Mouse (Mus musculus) thymus, adult 18-20 months (tissue): Measurements from ENCODE around the gene Msh4.
"Not testable (repeated sequence)": the region's sequence is repeated elsewhere in the genome, so short reads cannot be mapped to it uniquely, and the experiment has no call there.

Experiments used
- DNase-seq, 2 experiments: peaks; one replicate each; pipeline ENCODE4 v3.0.0; 2022; ENCODE audit warnings: mixed read lengths in 2 of 2

The Msh4 gene

DNA sequence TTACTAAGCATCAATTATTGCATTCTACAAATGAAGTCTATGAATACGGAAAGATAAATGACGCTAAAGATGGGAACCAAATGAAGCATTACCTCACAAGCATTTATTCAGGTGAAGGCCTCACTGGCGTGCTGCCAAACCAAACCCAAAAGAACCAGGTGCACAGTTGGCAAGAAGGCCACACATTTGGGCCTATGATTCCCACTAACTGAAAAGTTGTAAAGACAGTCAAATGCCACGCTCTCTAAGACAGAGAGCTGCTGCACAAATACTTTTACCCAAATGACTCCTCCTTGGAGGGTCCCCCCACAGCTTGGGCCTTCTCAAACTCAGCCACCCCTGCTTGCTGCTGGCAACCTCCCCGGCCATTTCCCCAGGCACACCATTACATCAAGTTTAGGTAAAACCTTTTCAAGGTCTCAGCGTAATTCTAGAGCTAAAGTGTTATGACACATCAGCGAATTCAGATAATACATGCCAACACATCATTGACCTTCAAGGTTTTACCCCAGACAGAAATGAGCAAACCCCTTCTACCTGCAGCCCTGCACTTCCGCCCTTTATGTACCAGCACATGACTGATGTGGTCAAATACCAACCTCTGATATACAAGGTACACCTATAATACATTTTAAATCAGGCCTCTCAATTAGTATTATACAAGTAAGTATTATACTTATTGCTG, 5.4 kb upstream of the Msh4 start:
- DNase-seq, result no peak

DNA sequence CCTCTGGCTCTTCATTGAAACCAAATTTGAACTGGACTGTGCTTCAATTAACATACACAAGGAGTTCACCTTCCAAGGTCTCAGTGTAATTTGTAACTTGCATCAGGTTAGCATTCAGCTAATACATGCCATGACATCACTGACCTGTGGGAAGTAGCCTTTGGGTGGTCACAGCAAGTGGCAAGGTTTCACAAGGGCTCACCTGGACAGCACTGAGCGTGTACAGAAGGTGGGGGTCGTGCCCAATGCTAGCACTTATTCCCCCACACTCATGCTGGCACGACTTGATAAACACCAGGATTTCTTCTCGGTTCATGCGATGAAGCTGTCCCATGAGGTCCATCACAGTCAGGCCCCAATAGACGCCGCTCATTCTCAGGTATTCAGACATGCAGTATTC, 4.6 kb upstream of the Msh4 start:
- DNase-seq, result no peak

DNA sequence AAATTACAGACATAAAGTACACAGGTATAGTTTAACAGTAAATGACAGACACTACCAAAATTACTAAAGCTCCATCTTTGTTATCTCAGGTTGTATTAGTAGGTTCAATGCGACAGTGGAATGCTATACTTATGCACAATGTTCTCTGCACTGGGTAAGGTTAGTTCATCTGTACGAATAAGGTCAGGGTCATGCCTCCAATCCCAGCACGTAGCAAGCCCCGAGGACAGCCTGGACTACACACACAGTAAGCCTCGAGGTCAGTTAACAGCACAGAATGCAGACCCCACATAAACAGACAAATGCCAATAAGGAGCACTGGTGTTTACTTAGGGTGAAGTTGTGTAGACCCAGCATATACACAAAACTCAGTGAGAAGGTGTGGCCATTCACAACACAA, 3.0 kb upstream of the Msh4 start:
- no peak for DNase-seq

DNA sequence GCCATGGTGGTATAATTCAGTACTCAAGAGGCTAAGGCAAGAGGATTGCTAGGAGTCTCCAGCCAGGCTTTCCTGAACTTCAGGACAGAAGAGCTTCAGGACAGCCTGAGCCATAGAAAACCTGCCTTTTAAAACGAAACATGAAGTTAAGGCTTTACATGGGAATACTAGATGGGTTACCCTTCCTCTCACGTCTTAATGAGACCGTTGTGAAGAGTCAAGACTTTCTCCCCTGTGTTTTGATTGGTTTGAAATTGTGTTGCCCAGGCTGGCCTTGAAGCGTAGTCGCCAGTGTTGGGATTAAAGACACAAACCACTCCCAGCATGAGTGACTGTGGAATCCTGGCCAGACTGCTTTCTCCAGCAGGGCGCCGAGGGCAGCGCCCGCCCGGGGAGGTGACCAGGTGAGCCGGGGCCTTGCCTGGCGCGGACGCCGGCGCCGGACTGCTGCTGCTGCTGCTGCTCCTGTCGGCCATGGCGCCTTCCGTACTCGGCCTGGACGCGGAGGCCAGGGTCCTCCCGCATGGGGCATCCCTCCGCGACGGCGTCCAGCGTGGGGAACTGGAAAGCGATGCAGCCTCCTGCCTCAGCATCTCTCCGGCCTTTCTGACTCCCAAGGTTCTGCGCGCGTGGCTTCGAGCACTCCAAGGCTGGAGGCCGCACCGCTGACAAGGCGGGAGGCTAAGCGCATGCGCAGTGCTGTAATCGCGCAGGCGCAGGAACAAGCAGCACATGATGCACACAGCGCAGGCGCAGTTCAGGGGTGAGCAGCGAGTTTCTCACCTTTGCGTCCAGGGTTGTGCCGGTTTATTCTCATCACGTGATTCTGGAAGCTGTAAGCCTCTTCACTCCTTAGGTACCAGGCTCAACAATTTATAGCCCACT, 445 bp downstream of the Msh4 start:
- DNase-seq, result no peak

DNA sequence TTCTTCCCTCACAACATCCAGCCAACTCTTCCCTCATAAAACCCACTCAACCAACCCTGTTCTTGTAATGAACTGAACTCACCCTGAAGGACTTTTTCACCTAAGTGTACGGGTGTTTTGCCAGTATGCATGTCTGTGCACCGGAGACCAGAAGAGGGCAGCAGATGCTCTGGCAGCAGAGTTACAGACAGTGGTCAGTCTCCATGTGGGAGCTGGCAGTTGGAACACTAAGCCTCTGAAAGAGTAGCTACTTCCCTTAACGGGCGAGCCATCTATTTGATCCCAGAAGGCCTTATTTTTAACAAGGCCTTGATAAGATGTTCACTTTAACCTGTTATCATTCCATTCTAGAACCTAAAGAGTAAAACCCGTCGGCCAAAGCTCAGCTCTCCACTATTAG, 1.4 kb downstream of the Msh4 start:
- DNase-seq, result no peak

DNA sequence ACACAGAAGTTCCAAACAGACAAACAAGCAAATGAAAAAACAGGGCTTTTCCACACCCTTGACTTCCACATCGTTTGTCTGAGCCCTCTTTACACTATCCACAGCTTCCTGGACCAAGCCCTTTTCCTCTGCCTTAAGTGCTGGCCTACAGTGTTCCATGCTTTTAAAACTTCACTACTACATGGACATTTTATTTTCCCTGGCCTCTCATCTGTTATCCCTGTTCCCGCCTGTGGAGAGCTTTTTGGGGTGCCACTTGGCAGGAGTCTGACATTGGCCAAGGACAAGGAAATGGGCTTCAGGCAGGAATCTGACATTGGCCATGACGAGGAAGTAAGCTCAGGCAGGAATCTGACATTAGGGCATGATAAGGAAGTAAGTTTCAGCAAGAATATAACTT, 3.3 kb downstream of the Msh4 start:
- no peak for DNase-seq

DNA sequence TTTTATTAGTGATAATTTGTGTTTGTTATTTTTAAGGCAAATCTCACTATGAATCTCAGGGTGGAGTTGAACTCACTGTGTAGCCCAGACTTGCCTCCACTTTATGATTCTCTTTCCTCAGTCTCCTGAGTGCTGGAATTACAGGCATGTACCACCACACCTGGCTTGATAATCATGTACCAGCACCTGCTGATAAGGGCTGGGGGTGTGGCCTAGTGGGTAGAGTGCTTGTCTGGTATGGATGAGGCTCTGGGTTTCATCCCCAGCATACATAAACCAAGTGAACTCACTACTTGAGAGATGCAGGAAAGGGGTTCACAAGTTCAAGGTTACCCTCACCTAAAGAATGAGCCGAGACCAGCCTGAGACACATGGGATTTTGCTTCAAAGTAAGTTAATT, 4.0 kb downstream of the Msh4 start:
- no peak for DNase-seq

DNA sequence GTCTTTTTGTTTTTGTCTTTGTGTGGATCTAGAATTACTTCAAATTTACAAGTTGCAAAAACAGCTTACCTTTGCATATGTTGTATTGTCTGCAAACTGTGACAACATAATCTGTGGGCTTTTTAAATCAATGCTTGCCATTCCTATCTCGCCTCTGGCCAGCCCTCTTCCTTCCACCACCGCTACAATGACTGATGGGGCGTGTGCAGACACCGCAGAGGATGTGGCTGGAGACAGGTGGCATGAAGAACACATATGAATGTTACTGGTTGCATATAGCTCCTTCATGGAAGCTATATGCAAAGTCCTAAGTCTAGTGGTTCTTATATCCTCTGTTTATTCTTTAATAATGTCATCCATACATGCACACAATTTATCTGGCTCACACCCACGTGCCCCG, 8.7 kb downstream of the Msh4 start:
- DNase-seq, result peak in 1 of 2 experiments; percentile 37

DNA sequence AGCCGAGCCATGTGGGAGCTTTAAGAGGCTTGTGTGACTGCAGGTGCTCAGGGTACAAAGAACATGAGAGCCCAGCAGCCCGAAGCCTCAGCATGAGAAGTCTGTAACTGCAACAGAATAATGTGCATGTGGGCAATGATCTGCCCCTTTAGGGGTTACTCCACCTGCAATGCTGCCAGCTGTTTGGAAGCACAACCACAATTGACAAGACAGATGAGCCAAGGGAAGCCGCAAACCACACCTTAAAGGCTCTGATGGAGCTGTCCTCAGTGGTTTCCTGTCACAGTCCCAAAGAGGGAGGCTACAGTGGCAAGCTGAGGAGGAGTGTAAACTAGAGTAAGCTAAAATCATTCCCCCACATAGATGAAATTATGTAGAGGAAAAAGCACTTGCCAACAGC, 10.5 kb downstream of the Msh4 start:
- DNase-seq, result peak; percentile 70 to 85

DNA sequence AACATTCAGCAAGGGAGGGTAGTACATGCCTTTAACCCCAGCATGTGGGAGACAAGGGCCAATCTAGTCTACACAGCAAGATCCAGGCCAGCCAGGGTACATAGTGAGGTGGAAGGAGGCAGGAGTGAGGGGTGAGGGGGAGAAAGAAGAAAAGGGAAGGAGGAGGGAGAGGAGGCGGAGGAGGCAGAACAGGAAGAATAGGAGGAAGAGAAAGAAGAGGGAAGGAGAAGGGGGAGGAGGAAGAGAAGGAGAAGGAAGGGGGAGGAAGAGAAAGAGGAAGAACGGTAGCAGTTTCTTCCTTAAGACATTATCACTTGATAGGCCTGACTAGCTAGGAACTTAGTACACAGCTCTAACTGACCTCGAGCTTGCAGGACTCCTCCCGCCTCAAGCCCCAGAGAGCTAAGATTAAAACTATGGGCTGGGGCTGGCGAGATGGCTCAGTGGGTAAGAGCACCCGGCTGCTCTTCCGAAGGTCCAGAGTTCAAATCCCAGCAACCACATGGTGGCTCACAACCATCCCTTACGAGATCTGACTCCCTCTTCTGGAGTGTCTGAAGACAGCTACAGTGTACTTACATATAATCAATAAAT, 16.7 kb downstream of the Msh4 start:
- no peak for DNase-seq

DNA sequence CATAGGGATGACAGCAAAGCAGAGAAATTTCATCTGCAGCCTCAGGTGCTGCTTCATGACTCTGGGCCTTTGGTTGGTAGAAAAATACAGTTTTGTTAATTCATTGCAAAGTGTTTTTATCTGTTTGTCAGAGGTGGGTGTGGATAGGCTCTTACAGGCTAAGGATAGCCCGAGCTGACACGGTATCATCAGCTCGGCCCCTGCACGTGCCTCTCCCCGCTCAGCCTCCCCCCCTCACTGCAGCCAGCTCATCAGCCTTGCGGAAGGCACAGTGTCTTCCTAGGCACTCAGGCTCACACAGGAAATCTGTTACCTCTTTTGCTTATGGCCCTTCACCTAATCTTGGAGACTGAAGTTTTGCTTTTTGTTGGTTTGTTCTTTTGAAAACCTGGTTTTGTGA, 17.8 kb downstream of the Msh4 start:
- DNase-seq, result no peak

DNA sequence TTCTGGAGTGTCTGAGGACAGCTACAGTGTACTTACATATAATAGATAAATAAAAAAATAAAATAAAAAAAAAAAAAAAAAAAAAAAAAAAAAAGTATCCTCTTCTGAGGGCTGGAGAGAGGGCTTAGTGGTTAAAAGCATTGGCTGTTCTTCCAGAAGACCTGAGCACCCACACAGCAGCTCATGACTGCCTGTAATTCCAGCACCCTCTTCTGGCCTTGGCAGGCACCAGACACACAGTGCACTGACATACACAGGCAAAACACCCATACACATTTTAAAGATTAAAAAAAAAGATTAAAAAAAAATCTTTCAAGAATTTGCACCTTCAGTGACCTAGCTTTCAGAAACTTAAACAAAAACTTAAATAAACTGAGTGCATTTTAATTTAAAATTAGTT, 19.6 kb downstream of the Msh4 start:
- no peak for DNase-seq

DNA sequence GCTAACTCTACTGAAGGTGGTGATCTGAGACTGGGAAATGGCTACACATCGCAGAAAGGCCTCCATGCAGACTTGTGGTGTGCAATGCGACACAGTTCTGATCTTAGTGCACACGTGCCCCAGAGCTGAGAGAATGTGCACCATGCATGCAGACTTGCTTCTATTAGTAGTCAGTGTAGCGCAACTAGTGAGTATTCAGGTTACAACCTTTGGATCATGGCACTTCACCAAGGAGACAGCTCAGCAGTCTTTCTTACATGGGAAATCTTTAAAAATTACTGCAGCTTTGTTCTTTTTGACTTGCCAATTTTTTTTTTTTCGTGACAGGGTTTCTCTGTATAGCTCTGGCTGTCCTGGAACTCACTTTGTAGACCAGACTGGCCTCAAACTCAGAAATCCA, 34.5 kb downstream of the Msh4 start:
- DNase-seq, result no peak

DNA sequence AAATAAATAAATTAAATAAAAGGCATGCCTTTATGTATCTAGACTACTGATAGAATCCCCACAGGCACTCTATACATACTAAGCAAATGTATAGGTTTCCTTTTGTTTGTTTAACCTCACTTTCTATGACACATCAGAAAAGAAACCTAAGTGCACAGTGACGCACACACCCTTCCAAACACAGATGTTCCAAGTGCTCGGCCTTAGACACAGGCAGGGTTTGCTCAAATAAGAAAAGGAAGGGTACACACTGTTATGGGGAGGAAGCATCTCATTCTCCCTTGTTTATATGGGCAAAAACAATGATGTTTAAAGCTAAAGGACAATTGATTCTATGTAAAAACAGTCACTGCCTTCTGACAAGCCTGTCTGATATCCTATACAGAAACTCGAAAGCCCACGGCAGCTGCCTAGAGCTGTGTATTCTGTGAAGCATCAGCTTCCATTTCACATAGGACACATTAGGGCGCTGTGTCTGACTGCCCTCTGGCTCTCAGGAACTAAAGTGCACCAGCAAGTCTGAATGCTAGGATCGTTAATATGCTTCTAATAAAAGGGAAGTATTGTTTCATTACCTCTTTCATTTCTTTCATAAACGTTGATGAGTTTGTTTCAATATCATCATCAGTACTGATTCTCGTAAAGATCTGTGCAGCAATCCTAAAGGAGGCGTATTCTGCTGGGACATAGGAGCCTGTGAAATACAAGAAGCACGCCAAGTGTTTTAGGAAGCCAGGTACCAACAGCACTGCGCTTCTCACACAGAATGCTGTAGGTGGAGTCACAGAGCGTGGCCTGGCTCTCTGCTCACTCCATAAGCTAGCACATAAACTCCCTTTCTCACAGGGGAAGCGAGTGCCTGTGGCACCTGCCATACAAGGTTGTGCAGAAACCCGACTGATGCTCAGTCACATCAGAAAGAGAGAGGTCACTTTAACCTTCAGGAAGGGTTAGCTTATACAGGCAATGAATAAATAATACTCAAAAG, 38.5 kb downstream of the Msh4 start:
- DNase-seq, result no peak

DNA sequence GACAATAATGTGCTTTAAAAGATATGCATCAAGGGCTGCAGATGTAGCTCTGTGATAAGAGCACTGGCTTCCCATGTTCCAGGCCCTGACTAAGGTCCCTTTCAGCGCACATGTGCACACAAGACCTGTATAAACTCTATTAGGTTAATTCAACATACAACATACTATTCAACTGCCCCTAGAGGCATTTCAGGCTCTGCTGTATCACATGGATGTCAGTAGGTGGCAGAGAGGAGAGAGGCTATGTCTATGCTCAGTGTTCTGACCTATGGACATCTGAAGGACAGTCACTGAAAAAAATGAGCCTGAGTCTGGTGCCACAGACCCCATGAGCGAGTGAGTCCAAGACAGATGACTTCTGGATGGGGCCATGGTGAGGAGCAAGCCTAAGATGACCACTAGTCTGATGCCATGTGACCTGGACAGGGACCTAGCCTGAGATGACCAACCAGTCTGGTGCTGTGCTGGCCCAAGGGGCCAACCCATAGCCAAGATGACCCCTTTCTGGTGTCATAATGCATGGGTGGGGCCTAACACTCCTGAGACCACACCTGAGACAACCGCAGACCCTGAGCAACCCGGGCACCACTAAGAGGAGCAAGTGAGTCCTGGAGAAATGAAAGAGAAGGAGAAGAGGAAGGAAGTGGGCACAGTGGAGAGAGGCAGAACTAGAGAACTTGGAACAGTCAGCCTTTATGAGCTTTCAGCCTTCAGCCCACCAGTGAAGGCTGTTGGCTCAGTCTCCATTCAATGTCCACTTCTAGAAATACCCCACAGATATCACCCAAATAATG, 41.1 kb downstream of the Msh4 start:
- no peak for DNase-seq

DNA sequence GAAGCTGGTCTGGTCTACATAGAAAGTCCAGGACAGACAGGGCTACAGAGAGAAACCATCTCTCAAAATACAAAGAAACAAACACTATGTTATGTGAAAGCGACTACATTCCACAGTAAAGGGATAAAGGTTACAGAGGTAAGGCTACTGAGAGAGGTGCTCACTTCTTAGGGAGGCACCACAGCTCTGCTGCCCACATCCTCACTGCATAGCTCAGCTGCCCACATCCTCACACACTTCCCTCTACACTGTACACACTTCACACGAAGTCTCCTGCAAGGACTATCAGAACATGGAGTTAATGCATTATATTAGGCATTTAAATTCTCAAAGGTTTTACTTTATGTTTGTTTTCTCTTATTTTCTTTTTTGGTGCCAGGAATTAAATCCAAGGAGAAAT, 42.1 kb downstream of the Msh4 start:
- no peak for DNase-seq

DNA sequence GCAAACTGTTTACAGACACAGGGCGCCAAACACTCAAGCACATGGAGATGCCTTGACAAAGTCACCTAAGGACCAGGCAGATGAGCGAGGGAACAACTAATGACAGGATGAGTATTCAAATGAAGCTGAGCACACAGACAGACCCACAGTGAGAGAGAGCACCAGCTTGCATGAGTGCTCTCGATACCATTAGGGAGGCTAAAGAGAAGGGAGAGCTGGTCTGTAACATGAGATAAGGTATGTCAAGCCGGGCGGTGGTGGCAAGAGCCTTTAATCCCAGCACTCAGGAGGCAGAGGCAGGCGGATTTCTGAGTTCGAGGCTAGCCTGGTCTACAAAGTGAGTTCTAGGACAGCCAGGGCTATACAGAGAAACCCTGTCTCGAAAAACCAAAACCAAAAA, 45.5 kb downstream of the Msh4 start:
- not testable (repeated sequence) for DNase-seq

DNA sequence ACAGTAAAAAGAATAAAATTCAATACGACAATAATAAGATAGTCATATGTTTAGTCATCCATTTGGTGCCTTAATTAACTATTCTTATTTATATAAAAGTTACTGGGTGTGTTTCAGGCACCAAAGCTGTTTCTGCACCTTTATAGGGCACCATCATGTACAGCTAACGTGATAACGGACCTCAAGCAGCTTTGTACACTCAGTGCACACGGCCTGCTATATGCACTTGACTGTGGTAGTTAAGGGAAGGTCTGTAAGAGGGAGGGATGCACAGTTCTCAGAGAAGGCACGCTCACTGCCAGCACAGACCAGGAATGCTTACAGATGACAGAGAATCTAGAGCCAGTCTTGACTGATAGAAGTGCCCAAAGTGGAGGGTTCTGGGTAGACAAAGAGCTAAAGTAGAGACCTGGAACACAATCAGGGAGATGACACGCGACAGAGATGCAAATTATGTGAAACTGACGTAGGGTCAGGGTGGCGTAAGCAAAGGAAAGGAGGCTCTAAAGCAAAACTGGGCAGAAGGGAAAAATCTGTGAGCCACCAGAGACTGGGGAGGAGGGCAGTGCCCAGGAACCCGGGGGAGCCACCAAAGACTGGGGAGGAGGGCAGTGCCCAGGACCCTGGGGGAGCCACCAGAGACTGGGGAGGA, 47.5 kb downstream of the Msh4 start:
- no peak for DNase-seq

DNA sequence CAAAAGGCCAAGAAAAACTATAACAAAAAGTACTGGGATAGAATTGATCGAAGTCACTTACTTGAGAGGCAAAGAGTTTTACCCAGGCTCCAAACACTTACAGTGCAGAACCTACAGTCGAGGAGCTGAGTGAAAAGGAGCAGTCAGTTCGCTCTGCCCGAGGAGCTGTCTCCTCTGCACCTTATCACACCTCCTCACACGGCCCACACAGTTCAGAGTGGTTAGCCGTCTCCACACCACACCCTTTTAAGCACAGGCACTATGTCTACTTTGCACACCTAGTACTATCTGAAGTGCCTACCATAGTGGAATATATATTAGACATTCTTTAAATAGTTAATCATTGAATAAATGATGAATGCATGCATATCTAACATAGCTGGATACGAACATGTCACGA, 53.7 kb downstream of the Msh4 start:
- no peak for DNase-seq

DNA sequence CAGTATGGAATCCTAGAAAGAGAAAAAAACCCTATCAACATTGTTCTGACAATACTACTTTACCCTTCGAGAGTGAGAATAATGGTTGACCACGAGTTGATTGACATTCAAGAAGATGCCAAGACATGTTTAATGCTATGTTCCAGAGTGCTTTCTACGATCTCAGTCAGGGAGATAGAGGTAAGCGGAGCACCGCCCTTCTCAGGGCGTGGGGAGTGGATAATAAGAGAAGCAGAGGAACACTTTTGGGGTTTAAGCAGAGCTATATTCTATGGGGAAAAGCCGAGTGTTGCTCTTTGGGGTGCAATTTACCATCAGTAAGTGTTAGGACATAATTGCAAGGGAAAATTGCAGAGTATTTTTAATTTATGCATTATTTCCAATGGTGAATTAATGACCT, 55.2 kb downstream of the Msh4 start:
- no peak for DNase-seq

DNA sequence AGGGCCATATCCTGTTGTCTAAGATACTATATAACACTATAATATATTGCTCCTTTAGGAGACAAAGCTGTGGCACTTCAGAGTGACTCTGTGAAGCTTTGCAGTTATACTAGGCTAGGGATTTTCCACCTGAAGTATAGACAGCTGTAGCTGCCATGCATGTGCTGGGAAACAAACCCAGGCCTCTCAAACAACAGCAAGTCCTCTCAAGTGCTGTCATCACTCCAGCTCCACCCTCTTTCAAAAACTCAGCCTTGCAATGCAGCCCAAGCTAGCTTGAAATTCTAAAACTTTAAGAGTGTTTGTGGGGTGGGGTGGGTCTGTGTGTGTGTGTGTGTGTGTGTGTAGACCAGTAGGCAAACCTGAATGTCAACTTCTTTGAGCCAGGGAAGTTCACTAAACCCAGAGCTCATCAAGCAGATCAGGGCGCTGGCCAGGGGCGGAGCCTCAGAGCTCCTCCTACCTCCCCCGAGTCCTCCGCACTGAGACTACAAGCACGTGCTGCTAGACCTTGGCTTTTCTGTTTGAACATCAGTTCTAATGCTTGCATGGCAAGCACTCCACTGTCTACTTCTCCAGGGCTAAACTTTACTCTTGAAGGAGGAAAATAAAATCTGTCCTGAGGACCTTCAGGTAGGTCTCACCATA, 56.4 kb downstream of the Msh4 start:
- peak in 1 of 2 experiments; percentile 14 for DNase-seq
